Mouse (Mus musculus): Measurements from ENCODE around the gene Tnfrsf25. TPM values are rescaled to one million over a fixed set of nuclear protein-coding genes. Genes with fewer than 3 reads are reported as not detected.

Tnfrsf25 gene
- polyA plus RNA-seq, 1 experiment from 2014 or later: 1.0 TPM

GRCm38 (mm10) chr4:152159285-152159678 lies 43.5 kb downstream of the Tnfrsf25 start:
- no peak for DNase-seq (ENCODE audit: low spot score)
- Histone ChIP-seq H3K27me3 (replicated peaks; ENCODE audit: low read depth, poor library complexity, severe bottlenecking) (peaks cover 94% of the 10 kb centered on the region), H3K4me3 (peak overlapping the region; percentile 26), H3K4me1 (peaks cover 23% of the 10 kb centered on the region), H3K27ac (replicated peaks) (no peak overlapping the region), H3K36me3 (replicated peaks) (no peaks in the 10 kb centered on the region), H3K9me3 (no peaks in the 10 kb centered on the region)
- under 1% methylated on average over 19 of the region's 19 CpGs for WGBS

GRCm38 (mm10) chr4:152160748-152161147 lies 45.0 kb downstream of the Tnfrsf25 start:
- WGBS: 49% methylated on average over 4 of the region's 4 CpGs
- no peak overlapping the region for H3K27ac ChIP-seq (replicated peaks)
- H3K27me3 ChIP-seq (replicated peaks; ENCODE audit: low read depth, poor library complexity, severe bottlenecking): peaks cover 91% of the 10 kb centered on the region
- no peaks in the 10 kb centered on the region for H3K36me3 ChIP-seq (replicated peaks)
- H3K4me1 ChIP-seq: peaks cover 23% of the 10 kb centered on the region
- DNase-seq (ENCODE audit: low spot score): no peak
- H3K4me3 ChIP-seq: no peak overlapping the region
- H3K9me3 ChIP-seq: no peaks in the 10 kb centered on the region

DNA sequence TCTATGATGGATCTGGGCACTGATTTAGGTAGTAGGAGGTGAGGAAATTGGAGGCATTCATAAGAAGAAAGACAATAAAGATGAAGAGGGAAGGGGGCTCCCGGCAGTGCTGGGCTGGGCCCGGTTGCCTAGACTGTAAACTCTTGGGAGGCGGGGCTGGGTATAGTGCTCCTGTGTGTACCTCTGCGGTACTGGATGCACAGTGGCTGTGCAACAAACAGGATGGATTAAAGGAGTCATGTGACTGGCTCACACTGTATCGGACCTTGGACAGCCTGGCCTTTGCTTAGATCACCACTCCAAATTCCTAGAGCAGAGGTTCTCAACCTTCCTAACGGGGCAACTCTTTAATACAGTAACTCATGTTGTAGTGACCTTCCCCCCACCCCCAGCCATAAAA lies 45.9 kb downstream of the Tnfrsf25 start:
- no peaks in the 10 kb centered on the region for H3K36me3 ChIP-seq (replicated peaks)
- no peak for DNase-seq (ENCODE audit: low spot score)
- H3K27me3 ChIP-seq (replicated peaks; ENCODE audit: low read depth, poor library complexity, severe bottlenecking): peaks cover 92% of the 10 kb centered on the region
- H3K9me3 ChIP-seq: no peaks in the 10 kb centered on the region
- no peak overlapping the region for H3K4me3 ChIP-seq
- no peak overlapping the region for H3K27ac ChIP-seq (replicated peaks)
- peaks cover 23% of the 10 kb centered on the region for H3K4me1 ChIP-seq
- WGBS: 77% methylated on average over 6 of the region's 6 CpGs

DNA sequence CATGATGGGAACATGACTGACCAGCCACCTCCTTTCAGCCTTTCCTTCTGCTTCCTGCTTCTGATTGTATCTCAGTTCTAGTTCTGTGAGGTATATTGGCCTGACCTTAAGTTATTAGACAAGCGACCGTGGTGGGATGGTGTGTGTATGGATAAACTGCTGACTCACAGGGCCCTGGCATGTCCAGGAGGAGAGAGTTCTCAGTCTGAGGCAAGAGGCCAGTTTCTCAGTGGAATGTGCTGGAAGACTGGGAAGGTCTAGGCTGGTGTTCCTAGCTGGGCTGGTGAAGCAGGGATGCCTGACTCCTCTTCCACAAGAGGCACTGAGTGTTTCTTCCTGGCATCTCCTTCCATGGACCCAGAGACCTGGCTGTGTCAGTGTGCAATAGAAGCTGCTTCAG lies 47.0 kb downstream of the Tnfrsf25 start:
- 93% methylated on average over 2 of the region's 2 CpGs for WGBS
- no peak overlapping the region for H3K4me3 ChIP-seq
- H3K9me3 ChIP-seq: no peaks in the 10 kb centered on the region
- DNase-seq (ENCODE audit: low spot score): no peak
- no peak overlapping the region for H3K27ac ChIP-seq (replicated peaks)
- H3K27me3 ChIP-seq (replicated peaks; ENCODE audit: low read depth, poor library complexity, severe bottlenecking): peaks cover 80% of the 10 kb centered on the region
- H3K36me3 ChIP-seq (replicated peaks): no peaks in the 10 kb centered on the region
- peaks cover 23% of the 10 kb centered on the region for H3K4me1 ChIP-seq

DNA sequence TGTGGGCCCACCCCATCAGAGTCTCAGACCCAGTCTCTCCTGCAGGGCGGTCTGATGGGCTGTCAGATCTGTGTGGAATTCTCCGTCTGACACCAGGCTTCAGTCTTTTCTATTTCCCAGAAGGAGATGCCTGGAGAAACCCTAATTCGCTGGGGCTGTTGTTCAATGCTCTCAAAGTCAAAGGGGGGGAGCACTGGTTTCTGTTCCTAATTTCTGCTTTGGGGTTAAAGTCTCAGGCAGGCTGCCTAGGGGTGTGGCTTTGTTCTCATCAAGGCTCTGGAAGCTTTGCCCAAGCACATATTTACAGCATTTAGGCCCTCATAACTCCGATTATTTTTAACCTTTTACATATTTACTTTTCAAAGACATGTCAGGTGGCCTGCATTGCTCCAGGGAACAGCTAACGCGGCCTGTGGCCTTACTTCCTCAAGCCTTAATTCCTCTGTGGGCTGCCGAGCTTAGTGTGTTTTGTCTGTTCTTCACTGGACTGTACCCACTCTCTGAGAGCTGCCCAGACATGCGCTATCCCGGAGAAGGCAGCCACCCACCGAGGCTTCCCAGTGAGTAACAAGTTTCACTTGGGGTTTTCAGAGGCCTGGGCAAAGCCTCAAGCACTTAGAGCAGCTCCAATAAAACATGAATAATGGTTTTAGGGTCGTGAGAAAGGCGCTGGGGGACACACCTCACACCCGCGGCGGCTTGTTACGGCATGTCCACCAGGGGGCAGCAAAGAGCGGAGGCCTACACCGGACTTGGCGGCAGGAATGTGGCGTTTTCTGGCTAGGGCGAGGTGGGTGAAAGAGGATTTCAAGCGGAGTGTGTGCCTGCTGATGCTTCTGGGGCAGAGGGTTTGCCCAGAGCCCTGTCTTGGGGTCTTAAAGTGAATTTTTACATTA lies 49.5 kb downstream of the Tnfrsf25 start:
- 27% methylated on average over 22 of the region's 22 CpGs for WGBS
- no peak overlapping the region for H3K4me3 ChIP-seq
- no peak overlapping the region for H3K27ac ChIP-seq (replicated peaks)
- peak; percentile 81 for DNase-seq (ENCODE audit: low spot score)
- H3K36me3 ChIP-seq (replicated peaks): no peaks in the 10 kb centered on the region
- H3K9me3 ChIP-seq: no peaks in the 10 kb centered on the region
- H3K27me3 ChIP-seq (replicated peaks; ENCODE audit: low read depth, poor library complexity, severe bottlenecking): peaks cover 69% of the 10 kb centered on the region
- 0 out of 2 replicates have a peak, but pooled peaks cover under 1% of the 10 kb centered on the region for H3K4me1 ChIP-seq

DNA sequence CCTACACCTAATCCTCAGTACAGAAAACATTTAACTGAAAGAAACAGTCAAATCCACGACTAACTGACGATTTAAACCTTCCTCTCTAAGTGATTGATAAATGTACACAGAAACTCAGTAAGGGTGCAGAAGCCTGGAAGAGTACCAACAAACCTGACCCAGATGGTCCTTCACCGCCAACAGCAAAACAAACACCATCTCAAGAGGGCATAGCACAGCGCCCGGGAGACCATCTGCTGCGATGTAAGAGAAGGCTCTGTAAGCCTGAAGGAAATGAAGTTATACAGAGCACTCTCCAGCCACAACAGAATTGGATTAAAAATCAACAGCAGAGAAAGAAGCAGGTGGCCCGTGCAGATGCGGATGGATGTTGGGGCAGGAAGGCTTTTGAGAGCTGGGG lies 52.3 kb downstream of the Tnfrsf25 start:
- Histone ChIP-seq H3K4me1 (no peaks in the 10 kb centered on the region), H3K27ac (replicated peaks) (no peak overlapping the region), H3K4me3 (no peak overlapping the region), H3K27me3 (replicated peaks; ENCODE audit: low read depth, poor library complexity, severe bottlenecking) (peaks cover 50% of the 10 kb centered on the region), H3K9me3 (no peaks in the 10 kb centered on the region), H3K36me3 (replicated peaks) (no peaks in the 10 kb centered on the region)
- no peak for DNase-seq (ENCODE audit: low spot score)
- 73% methylated on average over 8 of the region's 8 CpGs for WGBS

GRCm38 (mm10) chr4:152169103-152169502 lies 53.4 kb downstream of the Tnfrsf25 start:
- 81% methylated on average over 7 of the region's 7 CpGs for WGBS
- Histone ChIP-seq H3K4me3 (no peak overlapping the region), H3K4me1 (no peaks in the 10 kb centered on the region), H3K27me3 (replicated peaks; ENCODE audit: low read depth, poor library complexity, severe bottlenecking) (peaks cover 51% of the 10 kb centered on the region), H3K27ac (replicated peaks) (no peak overlapping the region), H3K9me3 (no peaks in the 10 kb centered on the region), H3K36me3 (replicated peaks) (no peaks in the 10 kb centered on the region)
- no peak for DNase-seq (ENCODE audit: low spot score)

Other genes starting within 250 kb of the Tnfrsf25 start
- gene Dnajc11, start 182.2 kb upstream of the Tnfrsf25 start, polyA plus RNA-seq (2016; fragmentation: Nextera tagmentation; extraction: Ambion mirVana): 113 and 121 TPM in 2 replicates
- gene Thap3, start 126.9 kb upstream of the Tnfrsf25 start, polyA plus RNA-seq (2016; fragmentation: Nextera tagmentation; extraction: Ambion mirVana): 33.5 and 34.7 TPM in 2 replicates
- 29.0 and 32.1 TPM in 2 replicates for gene Phf13, start 119.7 kb upstream of the Tnfrsf25 start, polyA plus RNA-seq (2016; fragmentation: Nextera tagmentation; extraction: Ambion mirVana)
- 9.7 and 10.6 TPM in 2 replicates for gene Klhl21, start 107.1 kb upstream of the Tnfrsf25 start, polyA plus RNA-seq (2016; fragmentation: Nextera tagmentation; extraction: Ambion mirVana)
- 25.0 and 26.4 TPM in 2 replicates for gene Zbtb48, start 88.3 kb upstream of the Tnfrsf25 start, polyA plus RNA-seq (2016; fragmentation: Nextera tagmentation; extraction: Ambion mirVana)
- gene Tas1r1, start 77.4 kb upstream of the Tnfrsf25 start, polyA plus RNA-seq (2016; fragmentation: Nextera tagmentation; extraction: Ambion mirVana): 0.50 and 0.68 TPM in 2 replicates
- 43.7 and 44.2 TPM in 2 replicates for gene Nol9, start 76.6 kb upstream of the Tnfrsf25 start, polyA plus RNA-seq (2016; fragmentation: Nextera tagmentation; extraction: Ambion mirVana)
- gene Plekhg5, start 43.4 kb upstream of the Tnfrsf25 start, polyA plus RNA-seq (2016; fragmentation: Nextera tagmentation; extraction: Ambion mirVana): 11.7 and 13.2 TPM in 2 replicates
- 7.5 and 10.3 TPM in 2 replicates for gene Espn, start 36.4 kb downstream of the Tnfrsf25 start, polyA plus RNA-seq (2016; fragmentation: Nextera tagmentation; extraction: Ambion mirVana)
- 0.11 and 1.0 TPM in 2 replicates for gene Hes2, start 42.9 kb downstream of the Tnfrsf25 start, polyA plus RNA-seq (2016; fragmentation: Nextera tagmentation; extraction: Ambion mirVana)
- 51.8 and 55.5 TPM in 2 replicates for gene Acot7, start 62.2 kb downstream of the Tnfrsf25 start, polyA plus RNA-seq (2016; fragmentation: Nextera tagmentation; extraction: Ambion mirVana)
- gene Gpr153, start 158.3 kb downstream of the Tnfrsf25 start, polyA plus RNA-seq (2016; fragmentation: Nextera tagmentation; extraction: Ambion mirVana): 2.7 and 4.0 TPM in 2 replicates
- 0.10 and 2.3 TPM in 2 replicates for gene Hes3, start 175.7 kb downstream of the Tnfrsf25 start, polyA plus RNA-seq (2016; fragmentation: Nextera tagmentation; extraction: Ambion mirVana)
- 29.5 and 30.2 TPM in 2 replicates for gene Icmt, start 181.3 kb downstream of the Tnfrsf25 start, polyA plus RNA-seq (2016; fragmentation: Nextera tagmentation; extraction: Ambion mirVana)
- 1.3 and 2.3 TPM in 2 replicates for gene Rnf207, start 203.1 kb downstream of the Tnfrsf25 start, polyA plus RNA-seq (2016; fragmentation: Nextera tagmentation; extraction: Ambion mirVana)
- gene Rpl22, start 209.8 kb downstream of the Tnfrsf25 start, polyA plus RNA-seq (2016; fragmentation: Nextera tagmentation; extraction: Ambion mirVana): 360 and 367 TPM in 2 replicates
- gene Chd5, start 222.7 kb downstream of the Tnfrsf25 start, polyA plus RNA-seq (2016; fragmentation: Nextera tagmentation; extraction: Ambion mirVana): 0.05 TPM in 2 replicates

Data from embryonic facial prominence, embryonic 10.5 days (tissue).